Mouse (Mus musculus): ENCODE results near the gene Gm8011. TPM values are rescaled to one million over a fixed set of nuclear protein-coding genes. Genes with fewer than 3 reads are reported as not detected.

Gm8011 gene
- polyA plus RNA-seq (2014; fragmentation: Illumina TruSeq; extraction: RNeasy Lipid Tissue Mini Kit (QIAGEN cat#74804); ENCODE audit: insufficient read depth, low read depth, low replicate concordance), result not detected

GRCm38 (mm10) chr14:42463581-42463980 is at the start of gene Gm8011:
Gm8011 (plus strand) TSS chr14:42463881.

GRCm38 (mm10) chr14:42439573-42439972 is 24.1 kb upstream of the Gm8011 start, which contains the start of gene Gm8005:
Gm8005 (minus strand) TSS chr14:42439673.

GRCm38 (mm10) chr14:42502249-42502648 is 38.6 kb downstream of the Gm8011 start, which contains the start of gene Gm8020:
Gm8020 (minus strand) TSS chr14:42502349.

Other genes starting within 250 kb of the Gm8011 start
- not detected for gene Gm17026, start 203.8 kb upstream of the Gm8011 start, polyA plus RNA-seq (2014; fragmentation: Illumina TruSeq; extraction: RNeasy Lipid Tissue Mini Kit (QIAGEN cat#74804); ENCODE audit: insufficient read depth, low read depth, low replicate concordance)
- not detected for gene Gm9611, start 166.5 kb upstream of the Gm8011 start, polyA plus RNA-seq (2014; fragmentation: Illumina TruSeq; extraction: RNeasy Lipid Tissue Mini Kit (QIAGEN cat#74804); ENCODE audit: insufficient read depth, low read depth, low replicate concordance)
- gene Gm7995, start 153.7 kb upstream of the Gm8011 start, polyA plus RNA-seq (2014; fragmentation: Illumina TruSeq; extraction: RNeasy Lipid Tissue Mini Kit (QIAGEN cat#74804); ENCODE audit: insufficient read depth, low read depth, low replicate concordance), result not detected
- not detected for gene Gm8005, start 24.2 kb upstream of the Gm8011 start, polyA plus RNA-seq (2014; fragmentation: Illumina TruSeq; extraction: RNeasy Lipid Tissue Mini Kit (QIAGEN cat#74804); ENCODE audit: insufficient read depth, low read depth, low replicate concordance)
- not detected for gene Gm8020, start 38.5 kb downstream of the Gm8011 start, polyA plus RNA-seq (2014; fragmentation: Illumina TruSeq; extraction: RNeasy Lipid Tissue Mini Kit (QIAGEN cat#74804); ENCODE audit: insufficient read depth, low read depth, low replicate concordance)
- not detected for gene Gm8024, start 60.4 kb downstream of the Gm8011 start, polyA plus RNA-seq (2014; fragmentation: Illumina TruSeq; extraction: RNeasy Lipid Tissue Mini Kit (QIAGEN cat#74804); ENCODE audit: insufficient read depth, low read depth, low replicate concordance)
- not detected for gene Gm17124, start 136.0 kb downstream of the Gm8011 start, polyA plus RNA-seq (2014; fragmentation: Illumina TruSeq; extraction: RNeasy Lipid Tissue Mini Kit (QIAGEN cat#74804); ENCODE audit: insufficient read depth, low read depth, low replicate concordance)
- gene Gm3633, start 178.0 kb downstream of the Gm8011 start, polyA plus RNA-seq (2014; fragmentation: Illumina TruSeq; extraction: RNeasy Lipid Tissue Mini Kit (QIAGEN cat#74804); ENCODE audit: insufficient read depth, low read depth, low replicate concordance), result not detected
- not detected for gene Gm10378, start 192.1 kb downstream of the Gm8011 start, polyA plus RNA-seq (2014; fragmentation: Illumina TruSeq; extraction: RNeasy Lipid Tissue Mini Kit (QIAGEN cat#74804); ENCODE audit: insufficient read depth, low read depth, low replicate concordance)

Data from lung, adult 10 weeks (tissue).